Comparison of ENCODE assay signal across 24 mouse cellular contexts in the genomic region with DNA sequence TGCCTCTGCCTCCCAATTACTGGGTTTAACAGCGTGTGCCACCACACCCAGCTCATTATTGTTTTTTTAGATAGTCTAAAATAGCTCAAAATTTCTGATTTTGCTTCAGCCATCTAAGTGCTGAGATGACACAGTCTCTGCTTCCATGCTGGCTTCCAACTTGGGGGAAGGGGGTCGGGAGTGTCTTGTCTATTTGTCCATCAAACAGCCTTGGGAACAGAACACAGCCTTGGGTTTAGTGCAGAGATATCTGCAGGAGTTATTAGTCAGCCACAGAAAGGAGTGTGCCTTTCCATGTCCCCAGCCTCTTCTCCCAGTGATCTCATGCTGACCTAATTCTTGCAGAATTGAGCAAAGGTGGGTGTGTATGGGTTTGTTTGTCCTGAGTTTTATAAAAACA. TPM values are rescaled to one million over a fixed set of nuclear protein-coding genes. Genes with fewer than 3 reads are reported as not detected.
DNase-seq lines count a peak whose midpoint lies in the region; ATAC-seq and TF ChIP-seq lines count a peak whose summit lies in the region.
"Had no signal": no experiment of that assay in that cellular context is flagged by ENCODE, and none has a peak within 500 bp of the region (broad histone marks: within the 10 kb centered on the region; RNA-seq: fewer than 3 reads in every experiment).

No protein-coding gene starts in this region.

- no peak for TF ChIP-seq CTCF in liver, postnatal 0 days (IDR thresholded peaks at IDR 0.05; ENCODE audit: low read depth)

- peak; percentile 75 for DNase-seq in adrenal gland, adult 2 months
- no peak for DNase-seq in adrenal gland, adult 18-20 months (ENCODE audit: low spot score in 2 of 2)
- peak; percentile 38 for DNase-seq in adrenal gland, postnatal 10 days
- DNase-seq in adrenal gland, postnatal 4 days (ENCODE audit: low spot score in 2 of 2) = no peak
- no peak for DNase-seq in liver, postnatal 0 days
- DNase-seq: B cell, adult 2 months; cerebellum, adult 11 months; cerebellum, adult 18-20 months; cerebellum, adult 8-10 months; cerebellum, adult 9-11 months; cerebellum, postnatal 14 days; cerebellum, postnatal 36 days; embryo, embryonic 11 days had no signal

- H3K9me3 ChIP-seq in liver, postnatal 0 days (ENCODE audit: low read length) = no peaks in the 10 kb centered on the region
- H3K9me3 ChIP-seq: embryonic facial prominence, embryonic 13.5 days; embryonic facial prominence, embryonic 15.5 days; forebrain, embryonic 10.5 days; forebrain, embryonic 12.5 days; G1E had no signal

- no peak overlapping the region for H3K4me2 ChIP-seq in liver, postnatal 0 days (ENCODE audit: low read depth, low read length)
- H3K4me2 ChIP-seq: embryonic facial prominence, embryonic 13.5 days; embryonic facial prominence, embryonic 15.5 days; forebrain, embryonic 12.5 days had no signal

- H3K27me3 ChIP-seq in liver, postnatal 0 days (ENCODE audit: insufficient read depth, low read length) = no peaks in the 10 kb centered on the region
- H3K27me3 ChIP-seq: CH12.LX; embryonic facial prominence, embryonic 13.5 days; embryonic facial prominence, embryonic 15.5 days; forebrain, embryonic 12.5 days; Patski had no signal

- H3K9ac ChIP-seq in liver, postnatal 0 days (replicated peaks) = no peak overlapping the region
- H3K9ac ChIP-seq: embryonic facial prominence, embryonic 13.5 days; embryonic facial prominence, embryonic 15.5 days; forebrain, embryonic 12.5 days had no signal

- 0 out of 2 replicates have a peak, but pooled peaks cover 2% of the 10 kb centered on the region for H3K4me1 ChIP-seq in liver, postnatal 0 days (ENCODE audit: insufficient read depth)
- H3K4me1 ChIP-seq: embryonic facial prominence, embryonic 13.5 days; embryonic facial prominence, embryonic 15.5 days; forebrain, embryonic 10.5 days; forebrain, embryonic 12.5 days had no signal

- no peak for TF ChIP-seq EP300 in liver, postnatal 0 days (IDR thresholded peaks at IDR 0.05; ENCODE audit: low read depth)

- no peaks in the 10 kb centered on the region for H3K36me3 ChIP-seq in liver, postnatal 0 days (replicated peaks; ENCODE audit: insufficient read depth, low read length)
- H3K36me3 ChIP-seq: embryonic facial prominence, embryonic 13.5 days; embryonic facial prominence, embryonic 15.5 days; forebrain, embryonic 10.5 days; forebrain, embryonic 12.5 days; G1E had no signal

- no peak overlapping the region for H3K27ac ChIP-seq in liver, postnatal 0 days (ENCODE audit: low read depth)
- H3K27ac ChIP-seq: embryonic facial prominence, embryonic 13.5 days; forebrain, embryonic 10.5 days; forebrain, embryonic 12.5 days had no signal

- ATAC-seq in liver, postnatal 0 days = no peak; the same call in 1 of the 2 replicates
- ATAC-seq: CD4-positive, CD25-positive, alpha-beta regulatory T cell, adult 4 months; forebrain, embryonic 14.5 days; forebrain, embryonic 16.5 days; Patski had no signal

- 79% methylated on average over 2 of the region's 2 CpGs for WGBS in liver, postnatal 0 days (ENCODE audit: insufficient replicate concordance)

- no peak overlapping the region for H3K4me3 ChIP-seq in liver, postnatal 0 days (ENCODE audit: low read depth, low read length)
- H3K4me3 ChIP-seq: embryonic facial prominence, embryonic 13.5 days; embryonic facial prominence, embryonic 15.5 days; erythroblast, embryonic 14.5 days; forebrain, embryonic 10.5 days; forebrain, embryonic 12.5 days had no signal

RNA-seq across cellular contexts. Expression of a gene that starts 5.9 kb away (rescaled TPM):
- total RNA-seq in adrenal gland, adult 2 months (2021) = 100 to 1,000 TPM; 234 to 244 TPM
- 52.6 and 73.7 TPM in 2 replicates for polyA plus RNA-seq in adrenal gland, adult 2 months (2012; rRNA removed)
- total RNA-seq in adrenal gland, adult 18-20 months (2021) = 100 to 1,000 TPM; 255 to 265 TPM
- 100 to 1,000 TPM; 186 to 194 TPM for total RNA-seq in adrenal gland, postnatal 10 days (2021)
- 100 to 1,000 TPM; 282 to 296 TPM for total RNA-seq in adrenal gland, postnatal 4 days (2021)
- polyA plus RNA-seq in liver, postnatal 0 days (2015; fragmentation: Nextera tagmentation; extraction: Ambion mirVana) = 93.5 and 95.5 TPM in 2 replicates

RNA-seq across cellular contexts. Expression of a gene that starts 6.7 kb away (rescaled TPM):
- 100 to 1,000 TPM; 380 to 402 TPM for total RNA-seq in adrenal gland, adult 2 months (2021)
- 67.7 and 81.7 TPM in 2 replicates for polyA plus RNA-seq in adrenal gland, adult 2 months (2012; rRNA removed)
- 100 to 1,000 TPM; 317 to 349 TPM for total RNA-seq in adrenal gland, adult 18-20 months (2021)
- 100 to 1,000 TPM; 130 to 150 TPM for total RNA-seq in adrenal gland, postnatal 10 days (2021)
- 100 to 1,000 TPM; 171 to 196 TPM for total RNA-seq in adrenal gland, postnatal 4 days (2021)
- polyA plus RNA-seq in liver, postnatal 0 days (2015; fragmentation: Nextera tagmentation; extraction: Ambion mirVana) = 177 and 187 TPM in 2 replicates

RNA-seq across cellular contexts. Expression of a gene that starts 46.0 kb away (rescaled TPM):
- 10 to 100 TPM; 21.7 to 31.2 TPM for total RNA-seq in adrenal gland, adult 2 months (2021)
- polyA plus RNA-seq in adrenal gland, adult 2 months (2012; rRNA removed) = 18.7 and 21.3 TPM in 2 replicates
- 10 to 100 TPM; 25.8 to 35.9 TPM for total RNA-seq in adrenal gland, adult 18-20 months (2021)
- total RNA-seq in adrenal gland, postnatal 10 days (2021) = 10 to 100 TPM; 26.7 to 27.5 TPM
- total RNA-seq in adrenal gland, postnatal 4 days (2021) = 10 to 100 TPM; 20.4 to 20.8 TPM
- polyA plus RNA-seq in liver, postnatal 0 days (2015; fragmentation: Nextera tagmentation; extraction: Ambion mirVana) = 10.1 and 11.0 TPM in 2 replicates

Comparison
In these comparisons a context has a peak if more than half of its experiments do, and no peak if none do; other contexts are left out.
1. DNase-seq: peak in adrenal gland, adult 2 months (single experiment) and adrenal gland, postnatal 10 days (single experiment); none in adrenal gland, adult 18-20 months (0 of 2), adrenal gland, postnatal 4 days (0 of 2) and liver, postnatal 0 days (single experiment).